Mouse (Mus musculus) CD4-positive, CD25-positive, alpha-beta regulatory T cell (primary cell): ENCODE results near the gene Pik3r4. TPM values are rescaled to one million over a fixed set of nuclear protein-coding genes. Genes with fewer than 3 reads are reported as not detected.

Source experiments
- polyA plus RNA-seq: library from polyadenylated mRNA; unstranded; fragments of 100-300 nt; shearing (Covaris generic); gene quantifications from one replicate; pipeline ENCODE4 v1.2.1, GENCODE M21; 2017

Gene Pik3r4
- 36.7 TPM for polyA plus RNA-seq

GRCm38 (mm10) chr9:105642460-105643371 is at the start of gene Pik3r4:
TSS of gene Pik3r4 (plus strand) at chr9:105642978.

Other genes with a start within 250 kb of the Pik3r4 start
- gene Aste1, start 247.6 kb upstream of the Pik3r4 start, polyA plus RNA-seq = 25.5 TPM
- gene Nek11, start 247.5 kb upstream of the Pik3r4 start, polyA plus RNA-seq = not detected
- 90.7 TPM for gene Atp2c1, start 115.7 kb upstream of the Pik3r4 start, polyA plus RNA-seq
- not detected for gene Col6a6, start 185.2 kb downstream of the Pik3r4 start, polyA plus RNA-seq